ENCODE assay signal across 15 mouse cellular contexts in genomic region chr6:95698536-95699162, GRCm38 (mm10). TPM values are rescaled to one million over a fixed set of nuclear protein-coding genes. Genes with fewer than 3 reads are reported as not detected.
A peak's percentile ranks its signal among the peaks of the same experiment; 100 is the strongest.
DNase-seq lines count a peak whose midpoint lies in the region; ATAC-seq and TF ChIP-seq lines count a peak whose summit lies in the region.
"Had no signal": no experiment of that assay in that cellular context is flagged by ENCODE, and none has a peak within 500 bp of the region (broad histone marks: within the 10 kb centered on the region; RNA-seq: fewer than 3 reads in every experiment).

No protein-coding gene starts in this region.

- DNase-seq in heart, adult 18-20 months, result no peak
- no peak for DNase-seq in lung, postnatal 0 days (ENCODE audit: low spot score)
- no peak for DNase-seq in lung, postnatal 25 days (ENCODE audit: low spot score)
- DNase-seq in embryo, embryonic 11 days, result peak; percentile 58
- DNase-seq in mesoderm, embryonic 11.5 days (ENCODE audit: low read depth, low spot score), result peak; percentile 45
- DNase-seq in layer of hippocampus, adult 2 months (ENCODE audit: low spot score in 2 of 2), result no peak
- DNase-seq: cerebellum, adult 2 months; gastrocnemius, postnatal 10 days; kidney, adult 8-10 months; right cerebral cortex, postnatal 14 days had no signal

- no peak overlapping the region for H3K27ac ChIP-seq in heart, embryonic 11.5 days (ENCODE audit: low read depth, low read length)
- H3K27ac ChIP-seq in lung, postnatal 0 days (ENCODE audit: low read length), result no peak overlapping the region
- no peak overlapping the region for H3K27ac ChIP-seq in layer of hippocampus, adult 2 months
- H3K27ac ChIP-seq: forebrain, embryonic 13.5 days; hindbrain, embryonic 12.5 days; liver, embryonic 12.5 days had no signal

- H3K9ac ChIP-seq in heart, embryonic 11.5 days (ENCODE audit: low read depth, low read length), result no peak overlapping the region
- H3K9ac ChIP-seq in lung, postnatal 0 days (replicated peaks; ENCODE audit: low read depth), result no peak overlapping the region
- H3K9ac ChIP-seq: forebrain, embryonic 13.5 days; hindbrain, embryonic 12.5 days; liver, embryonic 12.5 days had no signal

- no peaks in the 10 kb centered on the region for H3K9me3 ChIP-seq in heart, embryonic 11.5 days (replicated peaks; ENCODE audit: control insufficient read depth, low read length)
- H3K9me3 ChIP-seq in lung, postnatal 0 days (ENCODE audit: low read length), result no peaks in the 10 kb centered on the region
- H3K9me3 ChIP-seq: forebrain, embryonic 13.5 days; hindbrain, embryonic 12.5 days; liver, embryonic 12.5 days had no signal

- H3K36me3 ChIP-seq in heart, embryonic 11.5 days (ENCODE audit: control insufficient read depth, insufficient read depth, low read length), result no peaks in the 10 kb centered on the region
- H3K36me3 ChIP-seq in lung, postnatal 0 days (ENCODE audit: insufficient read depth, low read length), result no peaks in the 10 kb centered on the region
- H3K36me3 ChIP-seq: hindbrain, embryonic 12.5 days had no signal

- no peaks in the 10 kb centered on the region for H3K27me3 ChIP-seq in heart, embryonic 11.5 days (ENCODE audit: control insufficient read depth, insufficient read depth, low read length)
- H3K27me3 ChIP-seq in lung, postnatal 0 days (replicated peaks; ENCODE audit: insufficient read depth, low read length), result no peaks in the 10 kb centered on the region
- H3K27me3 ChIP-seq: forebrain, embryonic 13.5 days; hindbrain, embryonic 12.5 days; liver, embryonic 12.5 days had no signal

- no peak for TF ChIP-seq EP300 in lung, postnatal 0 days (IDR thresholded peaks at IDR 0.05)

- peak overlapping the region; percentile 4; the same call in 1 of the 2 replicates for H3K4me2 ChIP-seq in heart, embryonic 11.5 days
- no peak overlapping the region for H3K4me2 ChIP-seq in lung, postnatal 0 days (replicated peaks; ENCODE audit: low read depth, low read length)
- H3K4me2 ChIP-seq: forebrain, embryonic 13.5 days; hindbrain, embryonic 12.5 days; liver, embryonic 12.5 days had no signal

- WGBS in heart, embryonic 11.5 days (ENCODE audit: insufficient replicate concordance), result 31% methylated on average over 5 of the region's 6 CpGs
- 46% methylated on average over 4 of the region's 6 CpGs for WGBS in lung, postnatal 0 days

- no peak for ATAC-seq in heart, embryonic 11.5 days (replicated peaks; ENCODE audit: insufficient number of reproducible peaks, low FRiP score, low TSS enrichment)
- ATAC-seq in lung, postnatal 0 days, result peak; percentile 14
- ATAC-seq: activated CD4-positive, CD25-positive, alpha-beta regulatory T cell, adult 4 months; forebrain, embryonic 13.5 days; liver, embryonic 12.5 days had no signal

- peaks cover 23% of the 10 kb centered on the region for H3K4me1 ChIP-seq in heart, embryonic 11.5 days (ENCODE audit: control insufficient read depth, insufficient read depth, low read length)
- H3K4me1 ChIP-seq in lung, postnatal 0 days (ENCODE audit: insufficient read depth, low read depth, low read length), result peaks cover 7% of the 10 kb centered on the region; the same call in 1 of the 2 replicates

- no peak overlapping the region for H3K4me3 ChIP-seq in heart, embryonic 11.5 days (ENCODE audit: low read depth, low read length)
- H3K4me3 ChIP-seq in lung, postnatal 0 days (ENCODE audit: low read depth, low read length), result no peak overlapping the region
- no peak overlapping the region for H3K4me3 ChIP-seq in layer of hippocampus, adult 2 months
- H3K4me3 ChIP-seq: forebrain, embryonic 13.5 days; hindbrain, embryonic 12.5 days; liver, embryonic 12.5 days had no signal

- no peak for TF ChIP-seq CTCF in lung, postnatal 0 days (IDR thresholded peaks at IDR 0.05)
- no peak for TF ChIP-seq CTCF in layer of hippocampus, adult 2 months (conservative IDR thresholded peaks at IDR 0.05)

RNA-seq across cellular contexts. Expression of gene Suclg2, which starts 20.0 kb away (rescaled TPM):
- polyA plus RNA-seq in heart, embryonic 11.5 days (2014; fragmentation: Nextera tagmentation; extraction: Ambion mirVana), result 90.5 and 101 TPM in 2 replicates
- 100 to 1,000 TPM; 157 to 168 TPM for total RNA-seq in heart, adult 18-20 months (2021)
- 37.4 and 40.1 TPM in 2 replicates for polyA plus RNA-seq in lung, postnatal 0 days (2015; fragmentation: Nextera tagmentation; extraction: Ambion mirVana)
- total RNA-seq in layer of hippocampus, adult 2 months (2021), result 10 to 100 TPM; 13.3 to 16.5 TPM

Comparison
In these comparisons a context has a peak if more than half of its experiments do, and no peak if none do; other contexts are left out.
1. DNase-seq: peak in embryo, embryonic 11 days (single experiment) and mesoderm, embryonic 11.5 days (single experiment); none in heart, adult 18-20 months (0 of 2), lung, postnatal 0 days (single experiment), lung, postnatal 25 days (single experiment) and layer of hippocampus, adult 2 months (0 of 2).
2. RNA of gene Suclg2, which starts 20.0 kb away (total RNA-seq): 157 to 168 TPM in heart, adult 18-20 months; 13.3 to 16.5 TPM in layer of hippocampus, adult 2 months; every median in the first group is over 4 times any median in the second.